Comparison of ENCODE assay signal across 24 mouse cellular contexts in the genomic region with DNA sequence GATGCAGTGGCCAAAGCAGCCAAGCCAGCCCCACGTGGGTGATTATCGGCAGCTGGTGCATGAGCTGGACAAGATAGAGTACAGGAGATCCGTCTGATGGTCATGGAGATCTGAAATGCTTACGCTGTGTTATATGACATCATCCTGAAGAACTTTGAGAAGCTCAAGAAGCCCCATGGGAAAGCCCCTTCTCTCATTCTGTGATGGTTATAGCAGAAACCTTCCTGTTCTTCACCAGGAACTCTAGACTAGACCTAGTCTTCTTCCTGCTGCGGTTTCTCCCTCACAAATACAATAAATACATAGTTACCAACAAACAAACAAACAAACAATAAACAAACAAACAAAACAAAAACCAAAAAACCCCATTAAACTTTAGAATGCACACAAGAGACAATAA.
A peak's percentile ranks its signal among the peaks of the same experiment; 100 is the strongest.
DNase-seq lines count a peak whose midpoint lies in the region; ATAC-seq and TF ChIP-seq lines count a peak whose summit lies in the region.
"Had no signal": no experiment of that assay in that cellular context is flagged by ENCODE, and none has a peak within 500 bp of the region (broad histone marks: within the 10 kb centered on the region; RNA-seq: fewer than 3 reads in every experiment).

No protein-coding gene starts in this region.

- no peaks in the 10 kb centered on the region for H3K4me1 ChIP-seq in lung, adult 2 months (ENCODE audit: control insufficient read depth, insufficient read depth, low read length)
- no peaks in the 10 kb centered on the region for H3K4me1 ChIP-seq in kidney, embryonic 15.5 days
- H3K4me1 ChIP-seq: embryonic facial prominence, embryonic 10.5 days; forebrain, embryonic 13.5 days; forebrain, embryonic 15.5 days had no signal

- peak; percentile 37 for DNase-seq in CD4-positive helper T cell, adult 2 months (ENCODE audit: low read depth, low spot score)
- DNase-seq in liver = no peak
- no peak for DNase-seq in kidney, adult 8-10 months
- DNase-seq in lung, adult 2 months = no peak
- DNase-seq: adrenal gland, adult 2 months; adrenal gland, postnatal 10 days; adrenal gland, postnatal 36 days; B cell, adult 2 months; cerebellum, adult 11-12 months; cerebellum, adult 2 months; cerebellum, adult 9-10 months; cerebellum, postnatal 10 days; cerebellum, postnatal 25 days; forebrain, postnatal 0 days had no signal

- WGBS in lung, adult 2 months = 70% methylated on average over 5 of the region's 5 CpGs
- WGBS in kidney, embryonic 15.5 days = 93% methylated on average over 5 of the region's 5 CpGs

- H3K9me3 ChIP-seq in kidney, embryonic 15.5 days (replicated peaks) = no peaks in the 10 kb centered on the region
- H3K9me3 ChIP-seq: embryonic facial prominence, embryonic 10.5 days; embryonic facial prominence, embryonic 12.5 days; forebrain, embryonic 13.5 days; forebrain, embryonic 15.5 days; G1E had no signal

- no peak overlapping the region for H3K4me3 ChIP-seq in lung, adult 2 months (replicated peaks; ENCODE audit: extremely low read depth, low read depth, low read length)
- H3K4me3 ChIP-seq in kidney, embryonic 15.5 days (replicated peaks) = no peak overlapping the region
- H3K4me3 ChIP-seq: embryonic facial prominence, embryonic 10.5 days; embryonic facial prominence, embryonic 12.5 days; forebrain, embryonic 13.5 days; forebrain, embryonic 15.5 days had no signal

- no peaks in the 10 kb centered on the region for H3K36me3 ChIP-seq in kidney, embryonic 15.5 days
- H3K36me3 ChIP-seq: embryonic facial prominence, embryonic 10.5 days; embryonic facial prominence, embryonic 12.5 days; forebrain, embryonic 15.5 days; G1E had no signal

- no peak for TF ChIP-seq POLR2A in lung, adult 2 months (IDR thresholded peaks at IDR 0.05; ENCODE audit: borderline replicate concordance, extremely low read depth, low read depth, low read length)

- H3K9ac ChIP-seq in kidney, embryonic 15.5 days = no peak overlapping the region
- H3K9ac ChIP-seq: embryonic facial prominence, embryonic 12.5 days; forebrain, embryonic 13.5 days; forebrain, embryonic 15.5 days; forebrain, postnatal 0 days had no signal

- H3K27ac ChIP-seq in kidney, embryonic 15.5 days = no peak overlapping the region
- H3K27ac ChIP-seq: embryonic facial prominence, embryonic 10.5 days; embryonic facial prominence, embryonic 12.5 days; forebrain, embryonic 13.5 days; forebrain, embryonic 15.5 days had no signal

- ATAC-seq in CD4-positive, CD25-positive, alpha-beta regulatory T cell, adult 4 months = peak; percentile 92
- ATAC-seq in activated CD4-positive, CD25-positive, alpha-beta regulatory T cell, adult 4 months = peak; percentile 94
- ATAC-seq in inflammation-experienced regulatory T-cells, adult 6 months = peak; percentile 88
- no peak for ATAC-seq in kidney, embryonic 15.5 days (replicated peaks; ENCODE audit: low FRiP score)
- ATAC-seq: forebrain, embryonic 13.5 days; forebrain, embryonic 15.5 days; forebrain, postnatal 0 days; Patski had no signal

- no peaks in the 10 kb centered on the region for H3K27me3 ChIP-seq in kidney, embryonic 15.5 days
- H3K27me3 ChIP-seq: embryonic facial prominence, embryonic 12.5 days; forebrain, embryonic 13.5 days; forebrain, embryonic 15.5 days; Patski had no signal

- TF ChIP-seq CTCF in lung, adult 2 months (IDR thresholded peaks at IDR 0.05; ENCODE audit: insufficient read depth, low read length) = no peak

- no peak overlapping the region for H3K4me2 ChIP-seq in kidney, embryonic 15.5 days
- H3K4me2 ChIP-seq: embryonic facial prominence, embryonic 12.5 days; forebrain, embryonic 13.5 days; forebrain, embryonic 15.5 days had no signal
